Mouse (Mus musculus) left cerebral cortex, adult 8-10 months (tissue): ENCODE results near the gene Mapk8. TPM values are rescaled to one million over a fixed set of nuclear protein-coding genes. Genes with fewer than 3 reads are reported as not detected.
"Not testable (repeated sequence)": the region's sequence is repeated elsewhere in the genome, so short reads cannot be mapped to it uniquely, and the experiment has no call there.

ENCODE experiments used
- DNase-seq, 2 experiments: peaks; one replicate each; pipeline ENCODE4 v3.0.0; 2022; ENCODE audit warnings: low spot score in 2 of 2
- total RNA-seq, 4 experiments: library from RNA; stranded (reverse); gene quantifications; 2 replicates each; pipeline ENCODE4 v1.2.4; 2022

Mapk8 gene
- total RNA-seq = 100 to 1,000 TPM in 2 of 4 experiments, 10 to 100 TPM in 2; 90.8 to 104 (median 96.4) TPM

GRCm38 (mm10) chr14:33447027-33447569 lies at the start of gene Mapk8:
TSS of gene Mapk8 (minus strand) at chr14:33447158.
- DNase-seq = peak; percentile 86 to 96

- DNase-seq = no peak
Observed at GRCm38 (mm10) chr14:33495226-33495625, 48.3 kb upstream of the Mapk8 start.

GRCm38 (mm10) chr14:33487805-33488550 lies 41.0 kb upstream of the Mapk8 start:
- no peak for DNase-seq

DNA sequence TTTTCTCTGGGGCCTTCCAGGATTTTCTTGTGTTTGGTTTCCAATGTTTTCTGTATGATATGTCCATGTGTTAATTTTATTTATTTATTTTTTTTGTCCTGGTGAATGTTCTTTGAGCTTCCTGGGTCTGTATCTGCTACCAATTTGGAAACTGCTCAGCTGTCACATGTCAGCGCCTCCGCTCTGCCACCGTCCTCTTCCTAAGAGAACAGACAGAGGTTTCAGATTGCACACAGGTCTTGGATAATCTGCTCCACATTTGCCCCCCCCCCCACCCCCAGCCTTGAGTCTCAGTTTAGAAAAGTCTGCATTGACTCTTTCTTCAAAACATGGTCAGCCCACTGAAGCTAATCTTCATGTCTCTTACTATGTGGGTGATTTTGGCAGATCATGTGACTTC lies 35.0 kb upstream of the Mapk8 start:
- no peak for DNase-seq

GRCm38 (mm10) chr14:33476094-33476760 lies 29.3 kb upstream of the Mapk8 start:
- DNase-seq = peak in 1 of 2 experiments; percentile 26

DNA sequence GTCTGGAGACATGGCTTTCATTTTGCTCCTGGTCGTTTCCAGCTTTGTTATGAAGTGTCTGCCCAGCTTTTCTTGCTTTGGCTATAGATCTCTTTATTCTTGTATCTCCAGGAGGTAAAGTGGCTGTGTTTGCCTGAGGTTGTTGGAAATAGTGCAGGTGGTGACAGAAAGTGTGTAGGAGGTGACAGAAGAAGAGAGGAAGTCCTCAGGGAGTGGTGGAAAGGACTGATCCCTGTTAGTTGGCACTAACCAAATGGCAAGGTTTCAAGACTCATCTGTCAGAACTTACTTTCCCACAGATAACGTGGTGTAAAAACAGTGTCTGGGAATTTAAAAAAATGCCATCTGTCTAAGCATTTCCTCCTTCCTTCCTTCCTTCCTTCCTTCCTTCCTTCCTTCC lies 27.5 kb upstream of the Mapk8 start:
- DNase-seq = peak in 1 of 2 experiments; percentile 56

GRCm38 (mm10) chr14:33471331-33471730 lies 24.4 kb upstream of the Mapk8 start, which contains the start of gene Frmpd2:
TSS of gene Frmpd2 (plus strand) at chr14:33471696.
- DNase-seq = no peak

DNA sequence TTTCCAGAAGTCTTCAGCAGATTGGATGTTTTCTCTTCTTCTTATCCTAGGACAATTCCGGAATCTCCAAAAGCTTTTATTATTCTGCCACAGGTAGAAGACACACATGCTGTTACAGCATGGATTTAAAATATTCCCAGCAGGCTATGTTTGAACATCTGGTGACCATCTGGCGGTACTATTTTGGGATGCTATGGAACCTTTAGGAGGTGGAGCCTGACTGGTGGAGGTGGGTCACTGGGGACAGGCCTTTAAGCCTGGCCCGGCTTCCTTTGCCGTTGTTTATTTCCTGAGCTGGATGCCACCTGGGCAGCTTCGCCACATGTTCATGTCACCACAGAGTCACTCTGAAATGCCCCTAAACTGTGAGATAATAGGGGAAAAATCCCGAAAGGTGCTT lies 20.8 kb upstream of the Mapk8 start:
- DNase-seq = no peak

- no peak for DNase-seq
Observed at GRCm38 (mm10) chr14:33463658-33464057, 16.7 kb upstream of the Mapk8 start.

DNA sequence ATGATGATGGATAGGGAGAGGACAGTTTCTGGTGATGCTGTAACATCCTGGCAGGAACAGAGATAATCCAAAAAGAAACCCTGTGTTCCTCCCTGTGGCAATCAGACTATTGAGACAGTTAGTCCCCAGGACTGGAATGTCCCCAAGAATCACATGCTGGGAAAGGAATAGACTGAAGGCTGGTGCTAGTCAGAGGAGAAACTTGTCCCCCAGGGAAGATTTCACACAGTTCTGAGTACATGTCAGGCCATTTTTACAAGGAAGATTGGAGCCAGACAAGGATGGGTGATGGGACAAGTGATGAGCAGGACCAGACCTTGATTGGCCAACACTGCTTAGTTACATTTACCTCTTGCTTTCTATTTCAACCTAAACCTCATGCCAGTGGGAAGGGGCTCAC lies 3.4 kb upstream of the Mapk8 start:
- no peak for DNase-seq

- DNase-seq = no peak
Observed at GRCm38 (mm10) chr14:33449296-33449840, 2.4 kb upstream of the Mapk8 start.

DNA sequence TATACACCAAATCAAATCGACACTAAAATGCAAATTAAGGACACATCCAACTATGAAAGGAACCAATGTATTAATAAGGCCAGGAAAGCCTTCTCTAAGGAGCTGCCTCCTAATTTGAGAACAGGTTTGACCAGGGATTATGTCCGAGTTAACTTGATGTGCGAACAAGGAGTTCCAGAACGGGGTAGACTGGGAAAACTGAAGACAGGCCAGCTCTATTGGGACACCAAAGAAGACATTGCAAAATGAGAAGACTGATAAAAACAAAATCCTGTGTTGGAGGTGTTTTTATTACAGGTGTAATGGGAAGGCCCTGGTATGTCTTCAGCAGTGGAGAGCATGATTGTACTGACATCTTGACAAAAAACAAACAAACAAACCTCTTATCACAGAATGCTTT lies 1.3 kb upstream of the Mapk8 start:
- DNase-seq = no peak

- DNase-seq = peak in 1 of 2 experiments; percentile 53
Observed at GRCm38 (mm10) chr14:33446561-33447023, 366 bp downstream of the Mapk8 start.

- no peak for DNase-seq
Observed at GRCm38 (mm10) chr14:33445962-33446361, 996 bp downstream of the Mapk8 start.

- DNase-seq = no peak
Observed at GRCm38 (mm10) chr14:33443780-33444179, 3.2 kb downstream of the Mapk8 start.

DNA sequence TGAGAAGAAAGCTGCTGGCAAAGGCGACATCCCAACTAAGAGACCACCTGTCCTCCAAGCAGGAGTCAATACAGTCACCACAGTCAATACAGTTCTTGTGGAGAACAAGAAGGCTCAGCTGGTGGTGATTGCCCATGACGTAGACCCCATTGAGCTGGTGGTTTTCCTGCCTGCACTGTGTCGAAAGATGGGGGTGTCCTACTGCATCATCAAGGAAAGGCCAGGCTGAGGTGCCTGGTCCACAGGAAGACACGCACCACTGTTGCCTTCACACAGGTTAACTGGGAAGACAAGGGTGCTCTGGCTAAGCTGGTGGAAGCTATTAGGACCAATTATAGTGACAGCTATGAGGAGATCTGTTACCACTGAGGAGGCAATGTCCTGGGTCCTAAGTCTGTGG lies 14.5 kb downstream of the Mapk8 start:
- DNase-seq = not testable (repeated sequence)

- no peak for DNase-seq
Observed at GRCm38 (mm10) chr14:33424124-33424523, 22.8 kb downstream of the Mapk8 start.

GRCm38 (mm10) chr14:33423003-33423402 lies 24.0 kb downstream of the Mapk8 start:
- no peak for DNase-seq

DNA sequence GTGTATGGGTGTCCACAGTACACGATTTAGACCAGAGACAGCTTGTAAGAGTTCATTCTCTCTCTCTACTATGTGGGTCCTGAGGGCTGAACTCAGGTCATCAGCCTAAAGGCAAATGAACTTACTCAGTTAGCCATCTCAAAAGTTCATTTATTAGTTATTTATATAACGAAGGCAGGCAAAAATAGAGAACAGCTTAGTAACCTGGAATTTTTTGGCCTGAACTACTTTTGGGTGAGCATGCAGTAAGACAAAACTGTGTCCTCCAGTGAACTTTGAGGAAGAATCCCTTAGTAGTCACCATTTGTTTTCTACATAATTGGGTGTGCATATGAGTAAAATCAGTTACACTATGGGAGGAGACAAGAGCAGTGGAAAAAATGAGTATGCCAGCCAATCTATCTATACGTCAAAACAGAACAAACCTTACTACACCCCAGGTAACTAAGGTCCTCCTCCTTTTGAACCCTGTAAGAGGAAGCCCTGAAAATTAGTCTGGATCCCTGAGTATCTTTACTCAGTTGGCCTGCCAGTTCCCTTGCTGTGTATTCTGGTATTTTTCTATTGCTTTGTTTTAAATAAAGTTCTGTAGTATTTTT lies 28.5 kb downstream of the Mapk8 start:
- no peak for DNase-seq

DNA sequence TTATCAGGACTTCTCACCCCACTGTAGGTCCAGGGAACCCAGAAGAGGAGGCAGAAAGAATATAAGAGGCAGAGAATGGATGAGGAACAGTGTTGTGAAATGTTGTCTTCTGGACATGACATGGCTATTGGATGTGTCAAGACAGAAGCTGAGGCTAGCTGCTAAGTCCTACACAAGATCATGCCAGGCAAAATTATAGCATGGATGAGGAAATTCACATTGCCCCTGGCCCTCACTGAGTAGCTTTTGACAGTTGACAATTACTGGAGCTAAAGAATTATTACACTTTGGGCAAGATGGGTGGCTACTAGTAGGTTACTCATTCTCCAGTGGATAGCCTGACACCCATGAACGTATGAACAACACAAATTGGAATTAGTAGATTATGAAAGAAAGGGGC lies 31.2 kb downstream of the Mapk8 start:
- DNase-seq = no peak

DNA sequence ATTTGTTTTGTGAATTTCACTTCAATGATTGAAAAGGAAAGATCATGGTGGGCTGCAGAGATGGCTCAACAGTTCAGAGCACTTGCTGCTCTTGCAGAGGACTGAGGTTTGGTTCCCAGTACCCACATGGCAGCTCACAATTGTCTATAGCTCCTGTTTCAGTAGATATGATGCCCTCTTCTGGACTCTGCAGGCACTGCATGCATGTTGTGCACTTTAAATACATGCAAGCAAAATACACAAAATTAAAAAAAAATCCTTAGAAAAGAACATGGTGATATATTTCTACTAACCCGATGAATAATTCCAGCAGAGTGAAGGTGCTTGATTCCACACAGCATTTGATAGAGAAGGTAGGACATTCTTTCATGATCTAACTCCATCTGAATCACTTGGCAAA lies 44.6 kb downstream of the Mapk8 start:
- DNase-seq = no peak

DNA sequence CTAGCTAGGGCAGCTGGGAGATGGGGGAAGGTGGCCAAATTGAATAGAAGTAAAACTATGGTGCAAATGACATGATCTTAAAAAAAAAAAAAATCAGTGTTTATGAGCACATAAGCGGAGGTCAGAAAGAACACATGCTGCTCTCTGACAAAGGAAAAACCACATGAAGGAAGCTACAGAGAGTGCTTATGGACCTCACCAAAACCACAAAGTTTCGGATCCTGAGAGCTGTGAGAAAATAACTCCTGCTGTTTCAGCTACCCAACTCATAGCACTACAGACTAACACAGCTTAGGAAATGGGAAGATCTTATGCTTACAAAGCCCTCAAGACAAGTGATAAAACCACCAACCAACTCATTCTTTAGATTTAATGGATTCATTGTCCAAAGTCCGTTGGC lies 46.9 kb downstream of the Mapk8 start:
- no peak for DNase-seq
